Mouse (Mus musculus): ENCODE results near the gene B3gnt6. TPM values are rescaled to one million over a fixed set of nuclear protein-coding genes. Genes with fewer than 3 reads are reported as not detected.

B3gnt6 gene
- polyA plus RNA-seq, 1 experiment from 2014 or later: 0.49 TPM

DNA sequence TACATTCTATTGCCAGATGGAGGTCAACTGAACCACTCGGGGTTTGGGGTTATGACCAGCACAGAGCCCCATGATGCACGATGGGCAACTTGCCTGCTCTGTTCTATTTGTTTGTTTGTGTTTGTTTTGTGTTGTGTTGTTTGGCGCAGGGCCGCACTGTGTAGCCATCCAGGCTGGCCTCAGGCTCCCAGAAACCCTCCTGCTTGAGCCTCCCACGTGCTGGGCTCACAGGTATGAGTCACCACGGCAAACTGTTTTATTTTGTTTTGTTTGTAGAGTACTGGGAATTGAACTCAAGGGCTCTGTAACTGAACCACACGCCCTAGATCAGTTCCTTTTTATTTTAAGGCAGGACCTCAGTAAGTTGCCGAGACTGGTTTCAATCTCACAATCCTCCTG lies 52.8 kb downstream of the B3gnt6 start:
- ATAC-seq (ENCODE audit: low FRiP score): no peak
- Histone ChIP-seq H3K27me3 (replicated peaks) (no peaks in the 10 kb centered on the region), H3K4me3 (replicated peaks) (no peak overlapping the region), H3K9ac (replicated peaks) (no peak overlapping the region), H3K4me1 (peaks cover 21% of the 10 kb centered on the region), H3K4me2 (no peak overlapping the region), H3K36me3 (peaks cover 6% of the 10 kb centered on the region; the same call in 1 of the 2 replicates), H3K27ac (replicated peaks) (no peak overlapping the region), H3K9me3 (replicated peaks) (no peaks in the 10 kb centered on the region)
- WGBS: 79% methylated on average over 8 of the region's 8 CpGs

DNA sequence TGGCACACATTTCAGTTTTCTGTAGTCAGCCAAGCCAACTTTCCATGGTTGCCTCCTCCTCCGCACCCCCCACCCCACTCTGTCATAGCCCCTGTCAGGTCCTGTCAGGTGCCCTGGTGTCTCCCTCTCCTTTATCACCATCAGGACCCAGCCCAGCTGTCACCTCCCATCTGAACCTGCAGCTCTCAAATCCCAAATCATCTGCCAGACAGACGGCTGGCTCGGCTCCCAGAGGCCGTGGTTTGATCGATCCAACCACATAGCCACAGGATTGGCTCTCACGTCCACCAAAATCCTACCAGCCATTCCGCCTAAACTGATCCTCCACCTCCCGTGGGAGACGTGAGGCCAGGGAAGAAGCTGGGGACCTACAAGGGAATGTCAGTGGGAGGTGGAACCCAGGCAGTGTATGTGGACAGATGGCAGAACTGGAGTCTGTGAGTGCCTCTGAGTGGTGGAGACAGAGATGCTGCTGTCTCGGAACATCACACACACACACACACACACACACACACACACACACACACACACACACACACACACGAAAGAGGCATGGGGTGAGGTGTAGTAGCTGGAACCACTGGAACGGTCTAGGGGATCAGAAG lies 53.3 kb downstream of the B3gnt6 start:
- Histone ChIP-seq H3K27me3 (replicated peaks) (no peaks in the 10 kb centered on the region), H3K27ac (replicated peaks) (no peak overlapping the region), H3K9ac (replicated peaks) (no peak overlapping the region), H3K4me3 (replicated peaks) (no peak overlapping the region), H3K36me3 (peaks cover 6% of the 10 kb centered on the region; the same call in 1 of the 2 replicates), H3K9me3 (replicated peaks) (no peaks in the 10 kb centered on the region), H3K4me1 (peaks cover 24% of the 10 kb centered on the region), H3K4me2 (no peak overlapping the region)
- 87% methylated on average over 12 of the region's 12 CpGs for WGBS
- ATAC-seq (ENCODE audit: low FRiP score): no peak

DNA sequence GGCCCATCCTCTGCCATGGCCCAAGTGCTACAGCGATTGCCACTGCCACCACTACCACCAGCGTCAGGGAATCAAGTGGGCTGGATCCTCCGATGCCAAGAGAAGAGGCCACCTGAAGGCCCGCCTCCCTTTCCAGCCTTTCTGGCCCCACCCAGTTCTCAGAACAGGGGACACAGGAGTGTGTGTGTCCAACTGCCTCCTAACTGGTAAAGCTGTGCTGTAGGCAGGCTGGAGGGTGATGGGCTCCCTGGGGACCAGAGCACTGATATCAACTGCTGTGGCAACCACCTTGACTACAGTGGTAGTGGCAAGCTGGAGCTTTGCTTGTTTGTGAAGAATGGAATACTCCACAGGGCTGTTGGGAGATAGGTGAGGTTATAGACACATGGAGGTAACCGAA lies 53.9 kb downstream of the B3gnt6 start, which contains the start of gene Omp:
TSS of gene Omp (minus strand) at position 101 of the 400 bp plus-strand sequence.
- no peak for ATAC-seq (ENCODE audit: low FRiP score)
- H3K36me3 ChIP-seq: peaks cover 6% of the 10 kb centered on the region; the same call in 1 of the 2 replicates
- peaks cover 24% of the 10 kb centered on the region for H3K4me1 ChIP-seq
- no peak within 1 kb of the TSS for H3K4me2 ChIP-seq
- H3K9me3 ChIP-seq (replicated peaks): no peaks in the 10 kb centered on the region
- H3K4me3 ChIP-seq (replicated peaks): no peak within 1 kb of the TSS
- 92% methylated on average over 5 of the region's 5 CpGs for WGBS
- no peaks in the 10 kb centered on the region for H3K27me3 ChIP-seq (replicated peaks)
- H3K9ac ChIP-seq (replicated peaks): no peak within 1 kb of the TSS
- no peak within 1 kb of the TSS for H3K27ac ChIP-seq (replicated peaks)

DNA sequence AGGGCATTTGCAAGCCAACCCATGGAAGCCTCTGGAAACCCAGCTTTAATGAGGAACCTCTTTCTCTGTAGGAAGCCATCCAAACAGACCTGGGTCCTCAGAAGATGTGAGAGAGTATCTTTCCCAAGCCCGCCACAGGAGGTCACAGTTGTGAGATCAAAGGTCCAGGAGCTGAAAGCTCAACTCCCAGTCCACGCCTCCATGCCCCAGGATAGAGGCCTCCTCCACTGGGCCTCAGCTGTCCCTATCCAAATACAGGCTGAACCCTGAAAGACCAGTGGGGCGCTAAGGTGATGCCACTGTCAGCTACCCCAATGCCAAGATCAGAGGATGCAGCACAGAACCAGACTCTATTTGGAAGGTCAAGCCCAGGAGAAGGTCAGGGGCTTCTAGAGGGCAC lies 56.6 kb downstream of the B3gnt6 start:
- no peak overlapping the region for H3K4me3 ChIP-seq (replicated peaks)
- H3K4me1 ChIP-seq: peaks cover 29% of the 10 kb centered on the region
- H3K36me3 ChIP-seq: peaks cover 6% of the 10 kb centered on the region; the same call in 1 of the 2 replicates
- H3K9me3 ChIP-seq (replicated peaks): no peaks in the 10 kb centered on the region
- no peaks in the 10 kb centered on the region for H3K27me3 ChIP-seq (replicated peaks)
- WGBS: 75% methylated on average over 3 of the region's 3 CpGs
- H3K4me2 ChIP-seq: no peak overlapping the region
- H3K9ac ChIP-seq (replicated peaks): no peak overlapping the region
- H3K27ac ChIP-seq (replicated peaks): peak overlapping the region; percentile 37; the same call in 1 of the 2 replicates
- no peak for ATAC-seq (ENCODE audit: low FRiP score)

Other genes starting within 250 kb of the B3gnt6 start
- 14.4 and 16.0 TPM in 2 replicates for gene Myo7a, start 80.0 kb downstream of the B3gnt6 start, polyA plus RNA-seq (2015; fragmentation: Nextera tagmentation; extraction: Ambion mirVana)
- gene Omp, start 54.0 kb downstream of the B3gnt6 start, polyA plus RNA-seq (2015; fragmentation: Nextera tagmentation; extraction: Ambion mirVana): 0.81 and 0.91 TPM in 2 replicates
- gene Capn5, start 21.2 kb downstream of the B3gnt6 start, polyA plus RNA-seq (2015; fragmentation: Nextera tagmentation; extraction: Ambion mirVana): 23.6 and 29.4 TPM in 2 replicates
- gene Acer3, start 121.7 kb upstream of the B3gnt6 start, polyA plus RNA-seq (2015; fragmentation: Nextera tagmentation; extraction: Ambion mirVana): 28.3 and 28.4 TPM in 2 replicates
- gene Tsku, start 161.8 kb upstream of the B3gnt6 start, polyA plus RNA-seq (2015; fragmentation: Nextera tagmentation; extraction: Ambion mirVana): 6.3 and 7.1 TPM in 2 replicates
- gene Gucy2d, start 240.9 kb upstream of the B3gnt6 start, polyA plus RNA-seq (2015; fragmentation: Nextera tagmentation; extraction: Ambion mirVana): 0.28 and 0.37 TPM in 2 replicates

Data from neural tube, embryonic 15.5 days (tissue).